Mouse (Mus musculus) hindbrain, embryonic 12.5 days (tissue): ENCODE data around the gene Mapk8ip2. TPM values are rescaled to one million over a fixed set of nuclear protein-coding genes. Genes with fewer than 3 reads are reported as not detected.
"Not testable (repeated sequence)": the region's sequence is repeated elsewhere in the genome, so short reads cannot be mapped to it uniquely, and the experiment has no call there.

ENCODE experiments used
- ATAC-seq: fragments of 200-750 bp; cut with Nextera tagmentation; 2 replicates; pipeline ENCODE4 v1.8.0; 2017; ENCODE audit warnings: moderate TSS enrichment; ENCODE audit not compliant: low FRiP score
- H3K27ac ChIP-seq: fragments of 300-500 bp; sonication (generic); 2 replicates; pipeline ENCODE4 v1.5.1; 2016; ENCODE audit warnings: mild to moderate bottlenecking
- H3K27me3 ChIP-seq: fragments of 300-500 bp; sonication (generic); 2 replicates; pipeline ENCODE4 v1.6.1; 2016; ENCODE audit warnings: mild to moderate bottlenecking
- H3K36me3 ChIP-seq: fragments of 300-500 bp; sonication (generic); 2 replicates; pipeline ENCODE4 v1.6.1; 2016; ENCODE audit warnings: mild to moderate bottlenecking
- H3K4me1 ChIP-seq: fragments of 300-500 bp; sonication (generic); 2 replicates; pipeline ENCODE4 v1.6.1; 2016
- H3K4me2 ChIP-seq: fragments of 300-500 bp; sonication (generic); replicated peaks from 2 replicates; pipeline ENCODE4 v1.6.1; 2016; ENCODE audit warnings: mild to moderate bottlenecking
- H3K4me3 ChIP-seq: fragments of 300-500 bp; sonication (generic); 2 replicates; pipeline ENCODE4 v1.5.1; 2016; ENCODE audit warnings: mild to moderate bottlenecking
- H3K9ac ChIP-seq: fragments of 300-500 bp; sonication (generic); 2 replicates; pipeline ENCODE4 v1.6.1; 2016; ENCODE audit warnings: mild to moderate bottlenecking, moderate library complexity
- H3K9me3 ChIP-seq: fragments of 300-500 bp; sonication (generic); replicated peaks from 2 replicates; pipeline ENCODE4 v1.6.1; 2016; ENCODE audit warnings: mild to moderate bottlenecking
- WGBS: fragments of 180-500 bp; shearing (Covaris S2); methylation state at CpG from one replicate; pipeline ENCODE4 v1.1.7; 2016; 5-methylcytosine and 5-hydroxymethylcytosine counted together
- polyA plus RNA-seq: library from polyadenylated mRNA; unstranded; fragments of >200 nt; fragmentation: Nextera tagmentation; extraction: Ambion mirVana; gene quantifications from 2 replicates; pipeline ENCODE4 v1.2.1, GENCODE M21; 2016

Mapk8ip2 gene
- polyA plus RNA-seq, 1 experiment from 2014 or later, result 53.3 TPM

DNA sequence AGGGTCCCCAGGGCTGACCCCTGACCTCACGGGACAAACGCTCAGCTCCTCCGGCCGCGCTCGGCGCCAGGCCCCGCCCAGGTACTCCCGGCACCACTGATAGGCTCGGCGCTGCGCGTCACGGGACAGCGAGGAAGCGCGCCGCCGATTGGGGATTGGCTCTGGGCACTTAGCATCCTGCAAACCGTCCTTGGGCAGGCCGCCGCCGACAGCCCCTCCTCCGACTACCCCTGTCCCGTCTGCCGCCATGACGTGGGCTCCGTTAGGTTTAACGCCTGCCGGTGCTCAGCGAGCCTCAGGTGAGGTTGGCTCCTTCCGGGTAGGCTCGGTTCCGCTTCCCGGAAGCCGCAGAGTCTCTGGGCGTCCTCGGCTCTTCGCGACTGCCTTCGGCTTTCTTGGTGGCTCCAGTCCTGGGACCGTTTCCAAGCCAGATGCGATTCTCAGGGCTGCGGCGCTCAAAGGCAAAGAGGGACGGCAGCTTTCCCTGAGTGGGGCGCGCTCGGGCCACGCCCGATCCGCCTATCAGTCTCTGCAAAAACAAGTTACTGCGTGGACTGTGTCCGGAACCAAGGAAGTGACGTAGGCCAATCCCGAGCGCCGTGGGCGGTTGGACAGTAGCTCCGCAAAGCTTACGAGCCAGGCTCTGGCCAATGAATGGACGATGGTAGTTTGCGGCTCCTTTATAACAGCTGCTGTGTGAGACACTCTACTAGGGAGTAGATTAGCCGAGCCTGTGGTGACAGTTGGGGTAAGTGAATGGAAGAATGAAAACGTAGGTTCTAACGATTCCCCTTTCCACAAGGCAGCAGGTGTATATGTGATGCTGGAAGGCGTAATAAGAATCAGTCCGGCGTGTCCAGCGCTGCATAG lies 24.1 kb upstream of the Mapk8ip2 start, which contains the start of the genes C730034F03Rik, Gm44502 and Chkb:
C730034F03Rik (plus strand) TSS at position 238 of the 870 bp plus-strand sequence.
Gm44502 (minus strand) TSS at position 345 of the 870 bp plus-strand sequence.
Chkb (minus strand) TSS at position 557 of the 870 bp plus-strand sequence.
- peak; percentile 95 for ATAC-seq
- Histone ChIP-seq H3K9me3 (no peaks in the 10 kb centered on the region), H3K4me3 (peak within 1 kb of the TSS; percentile 75), H3K27me3 (no peaks in the 10 kb centered on the region), H3K4me2 (peak within 1 kb of the TSS; percentile 92), H3K9ac (peak within 1 kb of the TSS; percentile 82), H3K4me1 (peaks cover 22% of the 10 kb centered on the region), H3K27ac (peak within 1 kb of the TSS; percentile 96), H3K36me3 (peaks cover 26% of the 10 kb centered on the region)
- under 1% methylated on average over 70 of the region's 70 CpGs for WGBS

DNA sequence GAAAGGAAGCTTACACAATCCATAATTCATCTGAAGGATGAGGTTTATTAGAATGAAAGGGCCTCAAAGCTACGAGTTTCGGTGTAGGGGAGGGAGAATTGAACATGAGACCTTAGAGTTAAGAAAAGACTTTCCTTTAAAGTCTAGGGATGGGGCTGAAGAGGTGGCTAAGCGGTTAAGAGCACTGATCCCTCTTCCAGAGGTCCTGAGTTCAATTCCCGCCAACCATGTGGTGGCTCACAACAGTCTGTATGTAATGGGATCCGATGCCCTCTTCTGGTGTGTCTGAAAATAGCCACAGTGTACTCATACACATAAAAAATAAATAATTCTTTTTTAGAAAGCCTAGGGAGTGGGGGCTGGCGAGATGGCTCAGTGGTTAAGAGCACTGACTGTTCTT lies 23.4 kb upstream of the Mapk8ip2 start:
- Histone ChIP-seq H3K4me3 (peak overlapping the region; percentile 75), H3K9ac (peak overlapping the region; percentile 82), H3K36me3 (peaks cover 25% of the 10 kb centered on the region), H3K4me1 (peaks cover 22% of the 10 kb centered on the region), H3K27ac (peak overlapping the region; percentile 96), H3K4me2 (peak overlapping the region; percentile 92), H3K9me3 (no peaks in the 10 kb centered on the region), H3K27me3 (no peaks in the 10 kb centered on the region)
- ATAC-seq, result no peak
- WGBS, result 46% methylated on average over 6 of the region's 6 CpGs

DNA sequence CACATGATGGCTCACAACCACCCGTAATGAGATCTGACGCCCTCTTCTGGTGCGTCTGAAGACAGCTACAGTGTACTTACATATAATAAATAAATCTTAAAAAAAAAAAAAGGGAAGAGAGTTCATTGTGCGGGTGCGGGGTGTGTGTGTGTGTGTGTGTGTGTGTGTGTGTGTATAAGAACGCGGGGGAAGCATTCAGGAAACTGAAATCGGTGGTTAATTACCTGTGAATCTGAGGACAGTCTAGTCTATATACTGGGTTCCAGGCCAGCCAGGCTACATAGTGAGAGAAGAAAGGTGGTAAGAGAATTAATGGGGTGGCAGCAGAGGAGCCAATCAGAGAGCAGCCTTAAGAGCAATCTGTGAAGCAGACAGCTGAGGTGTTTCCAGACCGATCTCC lies 22.9 kb upstream of the Mapk8ip2 start:
- H3K9ac ChIP-seq, H3K27me3 ChIP-seq, H3K4me2 ChIP-seq, H3K4me3 ChIP-seq, ATAC-seq, H3K27ac ChIP-seq, H3K9me3 ChIP-seq: not testable (repeated sequence)
- peaks cover 21% of the 10 kb centered on the region for H3K36me3 ChIP-seq
- H3K4me1 ChIP-seq, result peaks cover 18% of the 10 kb centered on the region
- WGBS, result 86% methylated on average over 9 of the region's 9 CpGs

DNA sequence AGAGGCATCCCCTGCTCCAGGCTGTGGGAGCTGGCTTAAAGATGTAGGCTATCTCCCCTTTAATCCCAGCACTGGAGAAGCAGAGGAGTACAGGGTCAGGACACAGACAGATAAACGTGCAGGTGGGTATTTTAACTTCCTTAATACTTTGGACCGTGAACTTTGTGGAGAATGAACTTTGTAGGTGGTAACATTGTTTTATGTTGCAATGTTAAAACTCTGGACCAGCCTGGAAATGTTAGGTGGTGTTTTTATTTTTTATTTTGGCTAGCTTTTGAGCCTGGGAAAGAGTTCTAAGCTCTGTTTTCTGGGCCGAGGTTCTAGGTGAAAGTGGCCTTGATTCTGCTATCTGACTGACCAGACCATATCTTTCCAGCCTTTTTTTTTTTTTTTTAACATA lies 22.4 kb upstream of the Mapk8ip2 start:
- peaks cover 16% of the 10 kb centered on the region for H3K36me3 ChIP-seq
- 94% methylated on average over 3 of the region's 3 CpGs for WGBS
- H3K27ac ChIP-seq, result no peak overlapping the region
- no peak for ATAC-seq
- H3K4me3 ChIP-seq, result no peak overlapping the region
- H3K9me3 ChIP-seq, result no peaks in the 10 kb centered on the region
- peaks cover 15% of the 10 kb centered on the region for H3K4me1 ChIP-seq
- H3K27me3 ChIP-seq, result no peaks in the 10 kb centered on the region
- H3K4me2 ChIP-seq, result no peak overlapping the region
- H3K9ac ChIP-seq, result no peak overlapping the region

DNA sequence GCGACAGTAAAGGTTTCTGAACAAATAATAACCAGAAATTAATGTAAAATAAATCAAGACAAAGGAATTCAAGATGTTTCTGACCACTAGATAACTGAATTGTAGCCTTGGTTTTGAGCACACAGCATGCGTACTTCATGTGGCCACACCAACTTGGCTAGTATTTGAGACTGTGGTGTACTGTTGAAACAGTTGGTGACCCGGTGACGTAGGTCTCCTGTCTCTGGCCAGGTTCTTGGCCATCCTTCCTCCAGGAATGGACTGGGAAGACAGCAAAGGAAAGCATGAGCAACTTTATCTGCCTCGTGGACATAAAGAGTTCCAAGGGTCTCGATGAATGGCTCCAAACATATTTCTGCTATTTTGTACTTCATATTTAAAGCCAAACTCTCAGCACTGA lies 21.9 kb upstream of the Mapk8ip2 start:
- H3K4me1 ChIP-seq, result peaks cover 15% of the 10 kb centered on the region
- no peak overlapping the region for H3K4me2 ChIP-seq
- no peak overlapping the region for H3K9ac ChIP-seq
- H3K27me3 ChIP-seq, result no peaks in the 10 kb centered on the region
- 92% methylated on average over 6 of the region's 6 CpGs for WGBS
- H3K27ac ChIP-seq, result no peak overlapping the region
- peaks cover 10% of the 10 kb centered on the region for H3K36me3 ChIP-seq
- H3K9me3 ChIP-seq, result no peaks in the 10 kb centered on the region
- no peak for ATAC-seq
- no peak overlapping the region for H3K4me3 ChIP-seq

DNA sequence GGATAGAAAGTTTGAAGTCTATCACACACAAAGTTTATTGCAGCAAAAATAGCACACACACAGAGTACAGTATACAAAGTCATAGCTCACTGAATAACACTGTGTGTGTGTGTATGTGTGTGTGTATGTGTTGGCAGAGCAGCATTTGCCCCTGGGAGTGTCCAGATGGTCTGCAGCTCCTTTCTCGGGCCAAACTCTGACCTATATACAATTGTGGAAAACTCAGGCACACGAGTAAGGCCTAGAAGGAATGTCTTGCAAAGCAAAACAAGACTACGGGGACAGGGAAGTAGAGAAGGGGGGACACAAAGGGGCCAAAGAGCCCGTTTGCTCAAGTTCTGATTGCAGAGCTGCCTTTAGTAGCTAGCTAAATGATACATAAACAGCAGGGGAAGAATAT lies 20.8 kb upstream of the Mapk8ip2 start:
- H3K4me1 ChIP-seq, result peaks cover 15% of the 10 kb centered on the region
- no peak overlapping the region for H3K9ac ChIP-seq
- no peak for ATAC-seq
- no peaks in the 10 kb centered on the region for H3K27me3 ChIP-seq
- H3K4me2 ChIP-seq, result no peak overlapping the region
- no peaks in the 10 kb centered on the region for H3K9me3 ChIP-seq
- WGBS, result 77% methylated on average over 4 of the region's 4 CpGs
- H3K27ac ChIP-seq, result no peak overlapping the region
- no peaks in the 10 kb centered on the region for H3K36me3 ChIP-seq
- H3K4me3 ChIP-seq, result no peak overlapping the region

DNA sequence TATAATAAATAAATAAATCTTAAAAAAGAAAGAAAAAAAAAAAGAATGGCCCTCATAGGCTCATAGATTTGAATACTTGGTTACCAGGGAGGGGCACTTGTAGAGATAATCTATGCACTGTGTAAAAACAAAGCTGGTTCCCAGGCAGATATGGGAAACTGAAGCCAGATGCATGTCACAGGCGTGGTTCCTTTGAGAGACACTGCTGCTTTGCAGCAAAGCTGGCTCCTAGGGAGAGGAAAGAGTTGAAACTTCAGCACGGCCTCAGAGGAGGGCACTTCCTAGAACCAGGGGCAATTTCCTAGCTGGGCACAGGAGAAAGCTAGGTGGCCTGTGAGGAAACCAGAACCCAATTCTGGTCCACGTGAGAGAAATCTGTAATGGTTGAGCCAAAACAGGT lies 19.6 kb upstream of the Mapk8ip2 start:
- no peak overlapping the region for H3K27ac ChIP-seq
- no peaks in the 10 kb centered on the region for H3K27me3 ChIP-seq
- H3K36me3 ChIP-seq, result no peaks in the 10 kb centered on the region
- ATAC-seq, result no peak
- no peak overlapping the region for H3K9ac ChIP-seq
- no peak overlapping the region for H3K4me3 ChIP-seq
- H3K4me1 ChIP-seq, result 0 out of 2 replicates have a peak, but pooled peaks cover 6% of the 10 kb centered on the region
- WGBS, result 64% methylated on average over 3 of the region's 3 CpGs
- H3K9me3 ChIP-seq, result no peaks in the 10 kb centered on the region
- no peak overlapping the region for H3K4me2 ChIP-seq

DNA sequence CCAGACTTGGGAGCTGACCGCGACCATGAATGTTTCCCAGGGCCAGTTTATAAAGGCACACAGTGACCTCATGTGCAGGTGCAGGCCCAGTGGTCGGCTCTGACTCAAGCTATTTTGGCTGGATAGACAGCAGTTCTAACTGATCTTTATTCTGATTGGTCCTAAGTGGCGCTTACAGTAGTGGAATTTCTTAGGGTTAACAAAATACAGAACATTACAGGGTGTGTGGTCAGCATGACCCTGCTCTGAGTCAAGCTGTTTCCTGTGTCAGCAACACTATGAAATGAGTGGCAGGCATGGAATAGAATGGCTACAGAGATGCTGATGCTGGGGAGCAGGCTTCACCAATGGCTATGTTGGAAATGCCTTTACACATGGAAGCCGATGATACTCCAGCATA lies 17.8 kb upstream of the Mapk8ip2 start:
- ATAC-seq, result no peak
- Histone ChIP-seq H3K4me1 (0 out of 2 replicates have a peak, but pooled peaks cover 2% of the 10 kb centered on the region), H3K9ac (no peak overlapping the region), H3K4me2 (no peak overlapping the region), H3K9me3 (no peaks in the 10 kb centered on the region), H3K27ac (no peak overlapping the region), H3K4me3 (no peak overlapping the region), H3K27me3 (no peaks in the 10 kb centered on the region), H3K36me3 (no peaks in the 10 kb centered on the region)
- WGBS, result 89% methylated on average over 5 of the region's 5 CpGs

DNA sequence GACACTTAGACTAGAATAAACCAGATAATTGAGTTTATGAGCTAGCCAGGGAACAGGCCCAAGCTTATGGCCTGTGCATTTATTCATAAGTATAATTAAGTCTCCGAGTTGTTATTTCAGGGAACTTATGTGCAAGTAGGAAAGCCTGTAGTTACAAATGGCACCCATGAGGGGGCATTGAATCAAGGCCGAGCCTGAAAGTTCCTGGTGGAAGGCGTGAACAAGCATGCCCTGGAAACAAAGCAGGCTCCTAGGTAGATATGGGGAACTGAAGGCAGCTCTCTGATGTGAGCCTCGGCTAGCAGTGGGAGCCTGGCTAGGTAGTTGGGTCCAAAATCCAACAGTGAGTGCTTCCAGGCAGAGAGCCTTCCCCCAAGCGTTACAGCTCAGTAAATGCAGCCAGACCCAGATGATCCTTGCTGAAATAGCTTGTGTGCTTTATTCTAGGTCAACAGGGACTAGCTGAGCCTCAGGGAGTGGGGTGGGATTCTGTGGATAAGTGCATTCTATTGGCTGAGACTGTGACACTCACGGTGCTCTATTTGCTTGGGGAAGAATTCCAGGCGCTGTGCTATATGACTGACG lies 11.1 kb upstream of the Mapk8ip2 start:
- no peak overlapping the region for H3K4me2 ChIP-seq
- H3K27ac ChIP-seq, result no peak overlapping the region
- WGBS, result 45% methylated on average over 8 of the region's 8 CpGs
- no peak overlapping the region for H3K9ac ChIP-seq
- H3K36me3 ChIP-seq, result no peaks in the 10 kb centered on the region
- ATAC-seq, result no peak
- no peak overlapping the region for H3K4me3 ChIP-seq
- H3K27me3 ChIP-seq, result no peaks in the 10 kb centered on the region
- H3K9me3 ChIP-seq, result no peaks in the 10 kb centered on the region
- no peaks in the 10 kb centered on the region for H3K4me1 ChIP-seq

DNA sequence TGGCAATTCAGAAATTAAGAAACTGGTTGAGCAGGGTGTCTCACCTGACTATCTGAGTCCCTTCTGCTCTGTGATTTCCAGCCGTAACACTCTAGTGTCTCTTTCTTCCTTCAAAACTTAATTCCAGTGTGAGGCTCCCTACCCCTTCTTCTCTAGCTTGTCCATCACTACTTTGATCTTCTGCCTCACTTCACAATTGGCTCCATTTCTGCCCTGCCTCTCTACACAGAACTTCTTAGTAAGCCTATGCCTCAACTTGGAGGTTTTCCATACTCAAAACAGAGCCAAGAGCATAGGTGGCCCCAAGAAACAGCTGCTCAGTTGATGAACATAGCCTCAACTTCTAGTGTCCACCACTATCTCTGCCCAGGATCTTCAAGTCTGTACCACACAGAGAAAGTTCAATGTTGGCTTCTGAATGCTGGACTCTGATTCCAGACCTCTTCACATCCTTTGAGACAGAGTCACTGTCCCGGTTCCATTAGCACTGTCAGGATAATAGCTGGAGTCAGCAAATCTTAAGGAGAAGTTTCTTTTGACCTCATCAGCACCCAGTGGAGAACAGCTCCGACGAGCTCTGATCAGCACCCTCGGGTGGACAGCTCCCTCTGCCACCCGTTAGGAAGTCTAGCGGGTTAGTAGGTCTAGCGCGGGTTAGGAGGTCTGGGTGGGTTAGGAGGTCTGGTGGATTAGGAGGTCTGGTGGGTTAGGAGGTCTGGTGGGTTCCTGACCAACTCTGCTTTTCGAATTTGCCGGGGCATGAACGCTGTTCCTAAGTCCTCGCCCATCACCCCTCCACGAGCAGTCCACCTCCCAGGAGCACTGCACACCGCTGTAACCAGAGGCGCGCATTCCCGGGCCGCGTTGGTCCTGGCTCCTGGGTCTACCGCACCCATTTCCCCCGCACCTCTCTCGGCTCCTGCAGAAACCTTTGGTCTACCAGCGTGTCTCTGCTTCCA lies 528 bp upstream of the Mapk8ip2 start:
- Histone ChIP-seq H3K9me3 (no peaks in the 10 kb centered on the region), H3K36me3 (peaks cover 19% of the 10 kb centered on the region), H3K4me3 (peak overlapping the region; percentile 78), H3K4me1 (peaks cover 23% of the 10 kb centered on the region), H3K4me2 (peak overlapping the region; percentile 83), H3K9ac (peak overlapping the region; percentile 82), H3K27ac (peak overlapping the region; percentile 86), H3K27me3 (peaks cover 11% of the 10 kb centered on the region)
- peak; percentile 53 for ATAC-seq
- 4% methylated on average over 24 of the region's 24 CpGs for WGBS

DNA sequence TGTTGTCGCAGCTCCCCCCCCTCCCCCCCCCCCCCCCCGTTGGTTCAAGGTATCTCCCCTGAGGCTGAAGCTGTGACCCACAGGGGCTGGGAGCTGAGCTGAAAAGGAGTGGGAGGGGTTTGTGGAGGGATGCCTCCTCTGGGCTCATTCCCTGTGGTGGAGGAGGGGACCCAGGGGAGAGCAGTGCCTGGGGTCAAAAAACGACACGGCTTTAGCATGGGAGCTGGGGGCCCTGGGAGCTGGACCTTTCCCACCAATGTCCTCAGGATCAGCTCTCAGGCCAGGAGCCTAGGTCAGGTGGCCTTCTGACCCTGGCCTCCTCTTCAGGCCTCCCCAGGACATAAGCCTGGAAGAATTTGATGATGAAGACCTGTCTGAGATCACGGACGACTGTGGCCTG lies 1.1 kb downstream of the Mapk8ip2 start:
- 18% methylated on average over 4 of the region's 6 CpGs for WGBS
- peak overlapping the region; percentile 83 for H3K4me2 ChIP-seq
- H3K27ac ChIP-seq, result peak overlapping the region; percentile 86

More for the DNA sequence above, 1.1 kb downstream of the Mapk8ip2 start:
- Histone ChIP-seq H3K36me3 (peaks cover 33% of the 10 kb centered on the region), H3K9ac (peak overlapping the region; percentile 82), H3K27me3 (peaks cover 11% of the 10 kb centered on the region), H3K4me1 (peaks cover 23% of the 10 kb centered on the region), H3K9me3 (no peaks in the 10 kb centered on the region), H3K4me3 (peak overlapping the region; percentile 78)
- peak; percentile 41; the same call in 1 of the 2 replicates for ATAC-seq
